Mouse (Mus musculus): ENCODE data around the gene Mmel1.

Mmel1 gene

DNA sequence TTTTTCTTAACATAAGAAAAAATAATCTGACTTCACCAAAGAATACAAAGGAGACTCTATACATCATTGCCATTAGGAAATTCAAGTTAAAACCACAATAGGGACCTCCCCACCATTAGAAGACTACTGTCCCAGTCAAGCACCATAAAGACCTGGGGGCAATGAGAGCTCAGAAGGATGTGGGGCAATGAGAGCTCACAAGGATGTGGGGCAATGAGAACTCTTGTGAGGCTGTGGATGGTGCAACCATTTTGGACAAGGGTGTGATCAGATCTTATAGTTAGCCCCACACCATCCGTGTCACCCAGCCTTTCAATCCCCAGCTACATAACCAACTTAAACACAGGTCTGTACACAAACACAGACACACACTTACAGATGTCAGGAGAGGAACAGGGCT lies 68.4 kb downstream of the Mmel1 start:
- no peak for DNase-seq (ENCODE audit: low read depth)

DNA sequence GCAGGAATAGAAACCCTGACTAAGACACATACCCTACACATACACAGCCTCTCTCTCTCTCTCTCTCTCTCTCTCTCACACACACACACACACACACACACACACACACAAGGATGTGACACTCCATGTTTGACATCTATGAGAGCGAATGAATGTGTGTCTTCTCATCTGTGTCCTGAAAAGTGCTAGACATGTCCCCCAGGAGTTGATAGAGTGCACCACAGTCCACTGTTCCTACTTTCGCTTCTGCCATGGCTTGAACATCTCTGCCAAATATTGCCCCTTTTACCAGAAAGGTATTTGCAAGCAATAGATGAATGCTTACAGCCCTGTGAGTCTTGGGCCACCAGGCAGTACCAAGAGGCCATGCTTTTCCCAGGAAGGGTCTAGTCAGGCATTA lies 70.8 kb downstream of the Mmel1 start:
- no peak for DNase-seq (ENCODE audit: low read depth)

DNA sequence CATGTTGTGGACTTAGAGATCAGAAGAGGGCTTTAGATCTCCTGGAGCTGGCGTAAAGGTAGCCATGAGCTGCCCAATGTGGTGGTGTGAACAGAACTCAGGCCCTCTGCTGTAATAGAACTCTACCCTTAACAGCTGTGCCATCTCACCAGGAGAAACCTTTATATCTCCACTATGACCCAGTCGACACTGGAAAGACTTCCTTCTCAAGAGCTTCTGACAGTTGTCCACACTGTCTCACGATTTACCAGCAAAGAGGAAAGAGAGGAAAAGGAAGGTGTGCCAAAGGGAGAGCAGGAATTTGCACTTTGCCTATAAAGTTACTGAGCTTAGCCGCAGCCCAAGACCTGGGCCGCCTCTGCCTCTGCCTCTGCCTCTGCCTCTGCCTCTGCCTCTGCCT lies 72.4 kb downstream of the Mmel1 start:
- DNase-seq (ENCODE audit: low read depth), result no peak

DNA sequence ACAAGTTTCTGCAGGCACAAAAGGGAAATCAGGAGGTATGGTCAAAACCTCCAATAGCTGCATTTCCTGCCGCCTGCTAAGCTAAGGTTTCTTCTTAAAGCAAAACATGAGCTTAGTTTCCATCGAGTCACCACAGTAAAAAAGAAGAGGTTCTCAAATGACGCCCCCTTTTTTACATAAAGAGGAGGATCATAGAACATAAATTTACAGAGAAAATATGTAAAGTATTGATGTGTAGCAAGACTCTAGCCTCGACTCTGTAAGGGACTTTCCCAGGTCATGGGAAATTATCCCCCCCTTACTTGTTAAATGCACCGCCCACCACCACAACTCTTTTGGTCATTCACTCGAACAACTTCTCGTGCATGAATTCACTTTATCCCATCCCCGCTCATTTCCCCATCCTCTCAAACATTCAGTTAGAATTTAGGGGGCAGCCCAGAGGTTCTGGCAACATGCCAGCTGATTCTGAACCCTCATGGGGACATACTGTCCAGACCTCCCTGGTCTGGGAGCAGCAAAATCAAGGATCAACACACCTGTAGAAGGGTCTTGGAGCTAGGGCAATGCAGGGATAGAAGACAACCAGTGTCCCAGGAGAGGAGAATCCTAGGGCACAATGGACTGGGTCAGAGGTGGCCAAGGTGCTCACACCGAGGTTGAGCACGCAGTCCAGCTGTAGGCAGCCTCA lies 73.4 kb downstream of the Mmel1 start:
- DNase-seq (ENCODE audit: low read depth), result peak; percentile 76

DNA sequence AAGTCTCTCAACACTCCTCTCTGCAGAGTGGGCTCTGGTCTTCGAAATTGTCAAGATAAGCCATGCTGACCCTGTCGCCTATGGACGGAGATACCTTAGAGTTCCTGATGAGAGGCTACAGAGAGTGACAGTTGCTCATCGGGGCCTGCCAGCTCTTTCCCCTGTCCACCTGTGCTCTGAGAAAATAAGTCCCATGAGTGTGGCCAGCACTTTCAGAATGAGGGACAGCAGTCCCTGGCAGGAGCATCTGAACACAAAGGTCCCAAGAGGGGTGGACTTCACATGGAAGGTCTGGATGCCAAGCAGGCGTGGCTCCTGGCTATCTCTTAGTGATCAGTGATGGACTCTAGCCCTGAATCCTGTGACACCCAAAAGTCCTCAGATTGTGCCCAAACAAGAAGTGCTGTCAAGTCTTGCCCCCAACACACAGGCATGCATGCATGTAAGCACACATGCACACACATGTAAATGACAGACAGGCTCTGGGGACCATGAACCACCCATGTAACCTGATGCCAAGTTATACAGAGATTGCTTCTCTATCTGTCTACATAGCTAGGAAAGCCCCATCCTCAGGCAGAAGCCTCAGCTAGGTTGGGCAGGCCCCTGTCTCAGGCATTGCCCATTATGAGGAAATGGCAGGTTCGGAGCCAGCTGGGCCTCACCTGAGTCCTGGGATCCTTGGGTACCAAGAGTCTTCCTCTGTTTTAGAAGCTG lies 74.1 kb downstream of the Mmel1 start:
- DNase-seq (ENCODE audit: low read depth), result no peak

DNA sequence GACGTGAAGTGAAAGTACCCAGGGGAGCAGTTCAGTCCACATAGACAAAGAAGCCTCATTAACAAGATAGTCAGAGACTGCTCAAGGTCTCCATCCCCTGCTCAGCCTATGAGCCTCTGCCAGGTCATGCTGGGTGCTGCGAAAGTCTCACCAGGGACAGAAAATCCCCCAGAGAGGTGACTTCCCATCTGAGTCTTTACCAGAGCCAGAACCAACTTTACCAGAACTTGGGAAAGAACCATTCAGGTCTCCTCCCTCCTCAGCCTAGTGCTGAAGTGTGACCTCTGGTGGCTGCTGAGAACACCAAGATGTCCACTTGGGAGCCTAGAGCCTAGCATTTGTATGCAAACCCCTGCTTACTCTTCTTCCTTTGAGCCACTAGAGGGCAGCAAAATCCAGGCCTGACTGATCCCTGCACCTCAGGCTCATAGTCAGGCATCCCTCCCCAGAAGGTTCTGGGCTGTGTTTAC lies 74.8 kb downstream of the Mmel1 start:
- peak; percentile 94 for DNase-seq (ENCODE audit: low read depth)

All from induced T-regulatory cell, adult 2 months (primary cell).